Mouse (Mus musculus): ENCODE data around the gene BC016579. TPM values are rescaled to one million over a fixed set of nuclear protein-coding genes. Genes with fewer than 3 reads are reported as not detected.

BC016579 gene
- polyA plus RNA-seq, 1 experiment from 2014 or later = 0.31 TPM

GRCm38 (mm10) chr16:45653009-45653933, 597 bp downstream of the BC016579 start:
- H3K27me3 ChIP-seq (replicated peaks; ENCODE audit: insufficient read depth, low read length) = no peaks in the 10 kb centered on the region
- H3K27ac ChIP-seq (ENCODE audit: low read length) = no peak overlapping the region
- peak overlapping the region; percentile 63 for H3K4me2 ChIP-seq (replicated peaks; ENCODE audit: low read depth, low read length)
- no peaks in the 10 kb centered on the region for H3K36me3 ChIP-seq (ENCODE audit: insufficient read depth, low read length)
- peaks cover 5% of the 10 kb centered on the region; the same call in 1 of the 2 replicates for H3K4me1 ChIP-seq (ENCODE audit: insufficient read depth, low read depth, low read length)
- DNase-seq (ENCODE audit: low spot score) (no peak), ATAC-seq (peak; percentile 27)
- no peaks in the 10 kb centered on the region for H3K9me3 ChIP-seq (ENCODE audit: low read length)
- 18% methylated on average over 17 of the region's 17 CpGs for WGBS
- H3K9ac ChIP-seq (replicated peaks; ENCODE audit: low read depth) = 0 out of 2 replicates have a peak overlapping the region, but pooled peaks have one; percentile 12
- peak overlapping the region; percentile 32 for H3K4me3 ChIP-seq (ENCODE audit: low read depth, low read length)
- TF ChIP-seq CTCF (IDR thresholded peaks at IDR 0.05) = peak; percentile 17; the same call in 1 of the 2 replicates
- no peak for TF ChIP-seq EP300 (IDR thresholded peaks at IDR 0.05)

- no peak overlapping the region for H3K27ac ChIP-seq (ENCODE audit: low read length)
- no peak overlapping the region for H3K4me2 ChIP-seq (replicated peaks; ENCODE audit: low read depth, low read length)
- no peaks in the 10 kb centered on the region for H3K9me3 ChIP-seq (ENCODE audit: low read length)
- DNase-seq (ENCODE audit: low spot score) (peak; percentile 45), ATAC-seq (peak; percentile 62)
- TF ChIP-seq CTCF (IDR thresholded peaks at IDR 0.05) (no peak), EP300 (IDR thresholded peaks at IDR 0.05) (peak; percentile 30; the same call in 1 of the 2 replicates)
- peaks cover 5% of the 10 kb centered on the region; the same call in 1 of the 2 replicates for H3K4me1 ChIP-seq (ENCODE audit: insufficient read depth, low read depth, low read length)
- H3K4me3 ChIP-seq (ENCODE audit: low read depth, low read length) = no peak overlapping the region
- no peak overlapping the region for H3K9ac ChIP-seq (replicated peaks; ENCODE audit: low read depth)
- WGBS = 28% methylated on average over 2 of the region's 2 CpGs
- H3K36me3 ChIP-seq (ENCODE audit: insufficient read depth, low read length) = no peaks in the 10 kb centered on the region
- H3K27me3 ChIP-seq (replicated peaks; ENCODE audit: insufficient read depth, low read length) = no peaks in the 10 kb centered on the region
Measured at GRCm38 (mm10) chr16:45651497-45651896, 2.4 kb downstream of the BC016579 start.

GRCm38 (mm10) chr16:45644380-45644779, 9.5 kb downstream of the BC016579 start:
- DNase-seq (ENCODE audit: low spot score) (peak; percentile 55), ATAC-seq (peak; percentile 65)
- WGBS = 45% methylated on average over 6 of the region's 6 CpGs
- Histone ChIP-seq H3K4me3 (ENCODE audit: low read depth, low read length) (no peak overlapping the region), H3K9ac (replicated peaks; ENCODE audit: low read depth) (no peak overlapping the region), H3K4me1 (ENCODE audit: insufficient read depth, low read depth, low read length) (no peaks in the 10 kb centered on the region), H3K9me3 (ENCODE audit: low read length) (no peaks in the 10 kb centered on the region), H3K4me2 (replicated peaks; ENCODE audit: low read depth, low read length) (no peak overlapping the region), H3K36me3 (ENCODE audit: insufficient read depth, low read length) (no peaks in the 10 kb centered on the region), H3K27me3 (replicated peaks; ENCODE audit: insufficient read depth, low read length) (no peaks in the 10 kb centered on the region), H3K27ac (ENCODE audit: low read length) (no peak overlapping the region)
- TF ChIP-seq CTCF (IDR thresholded peaks at IDR 0.05) (no peak), EP300 (IDR thresholded peaks at IDR 0.05) (peak; percentile 50)

GRCm38 (mm10) chr16:45643944-45644343, 9.9 kb downstream of the BC016579 start:
- no peak for TF ChIP-seq CTCF (IDR thresholded peaks at IDR 0.05)
- TF ChIP-seq EP300 (IDR thresholded peaks at IDR 0.05) = no peak
- Histone ChIP-seq H3K9me3 (ENCODE audit: low read length) (no peaks in the 10 kb centered on the region), H3K36me3 (ENCODE audit: insufficient read depth, low read length) (no peaks in the 10 kb centered on the region), H3K4me3 (ENCODE audit: low read depth, low read length) (no peak overlapping the region), H3K9ac (replicated peaks; ENCODE audit: low read depth) (no peak overlapping the region), H3K27ac (ENCODE audit: low read length) (no peak overlapping the region), H3K4me1 (ENCODE audit: insufficient read depth, low read depth, low read length) (no peaks in the 10 kb centered on the region), H3K4me2 (replicated peaks; ENCODE audit: low read depth, low read length) (no peak overlapping the region), H3K27me3 (replicated peaks; ENCODE audit: insufficient read depth, low read length) (no peaks in the 10 kb centered on the region)
- WGBS = 86% methylated on average over 3 of the region's 3 CpGs
- no peak for ATAC-seq
- DNase-seq (ENCODE audit: low spot score) = no peak

- H3K4me2 ChIP-seq (replicated peaks; ENCODE audit: low read depth, low read length) = no peak overlapping the region
- no peaks in the 10 kb centered on the region for H3K4me1 ChIP-seq (ENCODE audit: insufficient read depth, low read depth, low read length)
- 45% methylated on average over 3 of the region's 3 CpGs for WGBS
- no peak overlapping the region for H3K27ac ChIP-seq (ENCODE audit: low read length)
- ATAC-seq (no peak), DNase-seq (ENCODE audit: low spot score) (no peak)
- H3K4me3 ChIP-seq (ENCODE audit: low read depth, low read length) = no peak overlapping the region
- no peak overlapping the region for H3K9ac ChIP-seq (replicated peaks; ENCODE audit: low read depth)
- H3K9me3 ChIP-seq (ENCODE audit: low read length) = no peaks in the 10 kb centered on the region
- H3K27me3 ChIP-seq (replicated peaks; ENCODE audit: insufficient read depth, low read length) = no peaks in the 10 kb centered on the region
- TF ChIP-seq CTCF (IDR thresholded peaks at IDR 0.05) = no peak
- TF ChIP-seq EP300 (IDR thresholded peaks at IDR 0.05) = no peak
- H3K36me3 ChIP-seq (ENCODE audit: insufficient read depth, low read length) = no peaks in the 10 kb centered on the region
Measured at GRCm38 (mm10) chr16:45641301-45641700, 12.6 kb downstream of the BC016579 start.

- 47% methylated on average over 10 of the region's 10 CpGs for WGBS
- H3K27ac ChIP-seq (ENCODE audit: low read length) = no peak overlapping the region
Measured at GRCm38 (mm10) chr16:45640070-45640762, 13.7 kb downstream of the BC016579 start.

More at GRCm38 (mm10) chr16:45640070-45640762, 13.7 kb downstream of the BC016579 start:
- H3K4me3 ChIP-seq (ENCODE audit: low read depth, low read length) = no peak overlapping the region
- no peaks in the 10 kb centered on the region for H3K36me3 ChIP-seq (ENCODE audit: insufficient read depth, low read length)
- no peaks in the 10 kb centered on the region for H3K9me3 ChIP-seq (ENCODE audit: low read length)
- TF ChIP-seq CTCF (IDR thresholded peaks at IDR 0.05) = no peak
- no peak for TF ChIP-seq EP300 (IDR thresholded peaks at IDR 0.05)
- no peaks in the 10 kb centered on the region for H3K4me1 ChIP-seq (ENCODE audit: insufficient read depth, low read depth, low read length)
- H3K4me2 ChIP-seq (replicated peaks; ENCODE audit: low read depth, low read length) = no peak overlapping the region
- H3K27me3 ChIP-seq (replicated peaks; ENCODE audit: insufficient read depth, low read length) = no peaks in the 10 kb centered on the region
- H3K9ac ChIP-seq (replicated peaks; ENCODE audit: low read depth) = no peak overlapping the region
- peak; percentile 64 for DNase-seq (ENCODE audit: low spot score)
- ATAC-seq = peak; percentile 54; the same call in 1 of the 2 replicates
